Mouse (Mus musculus): ENCODE results near the gene Fgg.

DNA sequence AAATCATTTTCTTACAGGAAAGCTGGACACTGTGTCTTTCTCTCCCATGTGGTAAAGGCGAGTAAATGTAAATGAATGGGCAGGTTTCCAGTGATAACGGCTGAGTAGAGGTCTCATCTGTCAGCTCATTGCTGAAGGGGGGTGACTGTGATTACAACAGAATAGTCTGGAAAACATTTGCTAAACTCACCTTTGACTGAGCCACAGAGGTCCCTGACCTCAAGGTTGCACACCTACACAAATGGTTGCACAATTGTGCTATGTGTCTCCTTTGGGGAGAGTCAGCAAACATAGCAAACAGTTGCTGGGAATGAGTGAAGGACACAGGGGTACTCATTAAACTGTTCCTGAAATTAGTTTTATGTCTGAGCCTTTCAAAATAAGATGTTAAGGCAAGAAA is 31.3 kb downstream of the Fgg start:
- TF ChIP-seq CTCF (IDR thresholded peaks at IDR 0.05; ENCODE audit: borderline replicate concordance, extremely low read depth, insufficient read depth, insufficient read length): no peak
- no peak for TF ChIP-seq POLR2A (IDR thresholded peaks at IDR 0.05; ENCODE audit: borderline replicate concordance, extremely low read depth, insufficient read depth, insufficient read length, poor library complexity, severe bottlenecking)

Data from brain, embryonic 14.5 days (tissue).